Mouse (Mus musculus) limb, embryonic 10.5 days (tissue): Measurements from ENCODE around the gene Mrgpre. TPM values are rescaled to one million over a fixed set of nuclear protein-coding genes. Genes with fewer than 3 reads are reported as not detected.

Experiments used
- DNase-seq: peaks from one replicate; pipeline ENCODE4 v3.0.0-alpha.2; 2017; ENCODE audit warnings: low spot score
- H3K27ac ChIP-seq: fragments of 300-500 bp; sonication (generic); 2 replicates; pipeline ENCODE4 v1.5.1; 2016; ENCODE audit warnings: mild to moderate bottlenecking
- H3K27me3 ChIP-seq: fragments of 300-500 bp; sonication (generic); 2 replicates; pipeline ENCODE4 v1.6.1; 2016; ENCODE audit warnings: low read depth, mild to moderate bottlenecking; ENCODE audit not compliant: poor library complexity, severe bottlenecking
- H3K36me3 ChIP-seq: fragments of 300-500 bp; sonication (generic); 2 replicates; pipeline ENCODE4 v1.6.1; 2016; ENCODE audit warnings: mild to moderate bottlenecking, moderate library complexity
- H3K4me1 ChIP-seq: fragments of 300-500 bp; sonication (generic); 2 replicates; pipeline ENCODE4 v1.6.1; 2016
- H3K4me3 ChIP-seq: fragments of 300-500 bp; sonication (generic); 2 replicates; pipeline ENCODE4 v1.5.1; 2016; ENCODE audit warnings: mild to moderate bottlenecking, moderate library complexity
- H3K9me3 ChIP-seq: fragments of 300-500 bp; sonication (generic); replicated peaks from 2 replicates; pipeline ENCODE4 v1.6.1; 2016; ENCODE audit warnings: mild to moderate bottlenecking
- WGBS: fragments of 180-500 bp; shearing (Covaris S2); methylation state at CpG from one replicate; pipeline ENCODE4 v1.1.7; 2016; 5-methylcytosine and 5-hydroxymethylcytosine counted together
- polyA plus RNA-seq: library from polyadenylated mRNA; unstranded; fragments of >200 nt; fragmentation: Nextera tagmentation; extraction: Ambion mirVana; gene quantifications from 2 replicates; pipeline ENCODE4 v1.2.1, GENCODE M21; 2016

Mrgpre gene
- polyA plus RNA-seq, 1 experiment from 2014 or later = 1.9 TPM

DNA sequence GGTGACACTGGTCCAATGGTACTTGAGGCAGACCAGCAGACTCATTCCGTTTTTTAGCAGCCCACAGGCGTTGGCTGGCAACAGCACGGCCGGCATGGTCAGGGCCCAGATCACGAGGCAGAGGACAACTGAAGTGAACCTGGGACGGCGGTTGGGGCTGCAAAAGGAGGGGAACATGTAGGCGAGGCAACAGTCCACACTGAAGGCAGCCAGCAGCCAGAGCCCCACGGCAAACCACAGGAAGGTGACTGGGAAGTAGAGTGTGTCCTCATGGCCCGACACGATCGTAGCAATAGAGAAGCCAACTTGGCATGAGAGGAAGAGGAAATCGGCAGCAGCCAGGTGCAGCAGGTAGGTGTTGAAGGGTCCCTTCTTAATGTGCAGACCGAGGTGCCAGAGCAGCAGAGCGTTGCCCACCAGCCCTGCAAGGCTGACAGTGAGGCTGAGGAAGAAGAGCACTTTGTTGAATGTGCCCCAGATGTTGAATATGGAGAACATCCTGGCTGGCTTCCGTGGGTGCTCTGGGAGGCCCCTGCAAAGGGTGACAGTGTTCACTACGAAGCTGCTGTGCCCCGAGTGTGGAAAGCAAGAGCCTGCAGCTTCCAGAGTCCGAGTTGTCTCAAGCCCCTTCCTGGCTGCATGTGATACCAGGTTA is 19.3 kb downstream of the Mrgpre start:
- Histone ChIP-seq H3K27me3 (peaks cover 35% of the 10 kb centered on the region), H3K9me3 (no peaks in the 10 kb centered on the region), H3K36me3 (no peaks in the 10 kb centered on the region), H3K4me1 (no peaks in the 10 kb centered on the region), H3K27ac (no peak overlapping the region), H3K4me3 (no peak overlapping the region)
- WGBS = 80% methylated on average over 19 of the region's 19 CpGs
- DNase-seq = no peak

- Histone ChIP-seq H3K36me3 (no peaks in the 10 kb centered on the region), H3K27me3 (peaks cover 37% of the 10 kb centered on the region), H3K27ac (no peak overlapping the region), H3K9me3 (no peaks in the 10 kb centered on the region), H3K4me1 (no peaks in the 10 kb centered on the region), H3K4me3 (no peak overlapping the region)
- no peak for DNase-seq
- WGBS = 25% methylated on average over 3 of the region's 3 CpGs
Measured at GRCm38 (mm10) chr7:143763794-143764193, 20.5 kb downstream of the Mrgpre start.

GRCm38 (mm10) chr7:143758956-143759355 is 25.3 kb downstream of the Mrgpre start:
- WGBS = 65% methylated on average over 3 of the region's 3 CpGs
- H3K4me1 ChIP-seq = peaks cover 16% of the 10 kb centered on the region
- H3K9me3 ChIP-seq = no peaks in the 10 kb centered on the region
- no peak for DNase-seq
- H3K27ac ChIP-seq = no peak overlapping the region
- H3K27me3 ChIP-seq = peaks cover 50% of the 10 kb centered on the region
- H3K36me3 ChIP-seq = no peaks in the 10 kb centered on the region
- H3K4me3 ChIP-seq = no peak overlapping the region

GRCm38 (mm10) chr7:143757696-143758095 is 26.6 kb downstream of the Mrgpre start:
- Histone ChIP-seq H3K9me3 (no peaks in the 10 kb centered on the region), H3K4me3 (no peak overlapping the region), H3K4me1 (peaks cover 16% of the 10 kb centered on the region), H3K36me3 (no peaks in the 10 kb centered on the region), H3K27me3 (peaks cover 53% of the 10 kb centered on the region), H3K27ac (no peak overlapping the region)
- DNase-seq = no peak
- 77% methylated on average over 3 of the region's 3 CpGs for WGBS

DNA sequence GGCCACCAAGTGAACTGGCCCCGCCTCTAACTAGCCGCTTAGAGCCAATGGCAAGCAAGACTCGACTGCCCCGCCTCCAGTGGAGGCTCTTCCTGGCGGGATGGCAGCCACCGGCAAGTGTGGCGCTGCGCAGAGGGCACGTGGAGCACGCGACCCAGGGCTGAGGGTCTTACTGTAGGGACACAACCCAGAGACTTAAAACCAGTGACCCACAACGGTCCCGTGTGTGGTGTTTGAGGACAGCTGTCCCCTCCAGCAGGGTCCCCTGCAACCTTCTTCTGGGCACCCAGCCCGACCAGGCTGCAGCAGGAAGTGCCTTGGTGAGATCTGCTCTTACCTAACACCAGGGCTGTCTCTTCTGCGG is 27.3 kb downstream of the Mrgpre start:
- Histone ChIP-seq H3K4me1 (peaks cover 16% of the 10 kb centered on the region), H3K9me3 (no peaks in the 10 kb centered on the region), H3K27ac (peak overlapping the region; percentile 50), H3K4me3 (peak overlapping the region; percentile 49), H3K27me3 (peaks cover 55% of the 10 kb centered on the region), H3K36me3 (no peaks in the 10 kb centered on the region)
- WGBS = under 1% methylated on average over 15 of the region's 15 CpGs
- DNase-seq = peak; percentile 79

DNA sequence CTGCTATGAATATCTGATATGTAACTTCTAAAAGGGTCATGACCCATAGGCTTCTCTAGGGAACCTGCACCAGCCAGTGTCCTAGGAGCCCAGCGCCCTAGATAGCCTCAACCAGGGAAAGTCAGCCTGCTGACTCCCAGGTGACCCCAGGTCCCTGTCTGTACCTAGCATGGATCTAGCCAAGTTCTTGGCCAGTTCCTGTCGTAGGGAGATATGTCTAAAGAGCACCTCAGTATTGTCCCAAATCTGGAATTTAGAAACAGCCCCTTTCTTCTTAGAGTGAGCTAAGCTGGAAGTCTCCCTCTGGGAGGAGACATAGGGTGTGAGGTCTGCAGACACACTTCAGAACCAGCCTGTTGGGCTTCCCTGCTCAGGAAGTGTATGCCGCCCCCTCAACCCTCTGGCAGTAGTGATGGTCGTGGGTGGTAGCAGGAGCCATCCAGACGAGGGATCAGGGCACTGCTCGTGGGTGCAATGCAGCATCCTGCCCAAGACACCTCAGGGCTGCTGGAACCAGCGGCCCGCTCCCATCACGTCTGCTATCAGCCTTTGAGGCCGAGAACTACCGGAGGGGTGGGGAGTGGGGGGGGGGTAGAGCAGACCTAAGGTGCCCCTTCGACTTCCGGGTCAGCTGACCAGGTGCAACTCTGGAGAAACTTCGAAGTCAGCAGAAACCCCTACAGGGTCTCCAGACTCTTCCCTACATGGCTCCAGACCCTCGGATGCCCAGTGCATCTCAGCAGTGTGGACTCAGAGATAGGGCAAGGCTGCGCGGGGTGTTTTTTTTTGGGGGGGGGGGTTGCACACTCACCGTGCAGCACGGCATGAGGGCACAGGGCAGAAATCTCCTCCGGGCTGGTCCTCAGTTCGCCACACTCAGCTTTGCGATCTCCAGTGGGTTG is 27.9 kb downstream of the Mrgpre start, which contains the start of gene Osbpl5:
TSS of gene Osbpl5 (minus strand) at position 861 of the 902 bp plus-strand sequence.
- DNase-seq = no peak
- H3K4me3 ChIP-seq = peak within 1 kb of the TSS; percentile 49
- H3K27me3 ChIP-seq = peaks cover 60% of the 10 kb centered on the region
- H3K36me3 ChIP-seq = no peaks in the 10 kb centered on the region
- peak within 1 kb of the TSS; percentile 50 for H3K27ac ChIP-seq
- peaks cover 16% of the 10 kb centered on the region for H3K4me1 ChIP-seq
- H3K9me3 ChIP-seq = no peaks in the 10 kb centered on the region
- 28% methylated on average over 22 of the region's 22 CpGs for whole genome bisulfite sequencing

GRCm38 (mm10) chr7:143755357-143756124 is 28.8 kb downstream of the Mrgpre start:
- Histone ChIP-seq H3K27ac (no peak overlapping the region), H3K4me1 (peaks cover 16% of the 10 kb centered on the region), H3K27me3 (peaks cover 60% of the 10 kb centered on the region), H3K4me3 (no peak overlapping the region), H3K9me3 (no peaks in the 10 kb centered on the region), H3K36me3 (no peaks in the 10 kb centered on the region)
- WGBS = 73% methylated on average over 9 of the region's 9 CpGs
- DNase-seq = no peak

DNA sequence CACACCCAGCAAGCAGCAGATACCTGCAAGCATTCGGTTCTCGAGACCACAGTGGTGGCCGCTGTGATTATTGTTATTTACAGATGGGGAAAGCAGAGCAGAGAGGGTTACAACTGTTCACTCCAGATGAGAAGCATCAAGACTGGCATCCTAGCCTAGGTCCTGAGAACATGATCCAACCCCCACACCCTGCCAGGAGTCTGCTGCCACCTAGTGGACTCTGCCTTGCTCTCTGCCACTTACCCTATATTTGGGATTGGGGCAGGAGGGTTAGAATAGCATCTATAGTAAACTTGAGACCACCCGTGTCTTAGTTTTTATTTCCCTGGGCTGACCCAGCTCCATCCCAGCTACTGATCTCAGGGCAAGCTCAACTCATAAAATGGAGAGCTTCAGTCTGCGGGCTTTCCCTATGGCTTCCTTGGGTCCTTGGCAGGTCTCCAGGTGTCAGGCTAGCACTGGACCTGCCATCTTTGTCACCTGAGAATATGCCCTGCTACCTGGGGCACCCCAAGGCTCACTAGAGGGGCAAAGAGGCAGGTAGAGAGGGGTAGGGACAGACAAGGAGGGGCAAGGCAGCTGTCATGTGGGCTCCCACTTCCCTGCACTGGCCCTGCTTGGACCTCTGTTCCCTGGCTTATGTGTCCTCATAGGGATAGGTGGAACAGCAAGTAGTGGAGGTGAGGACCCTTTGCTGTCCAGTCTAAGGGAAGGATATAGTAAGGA is 30.1 kb downstream of the Mrgpre start:
- WGBS = 51% methylated on average over 5 of the region's 5 CpGs
- no peaks in the 10 kb centered on the region for H3K9me3 ChIP-seq
- peaks cover 16% of the 10 kb centered on the region for H3K4me1 ChIP-seq
- peaks cover 60% of the 10 kb centered on the region for H3K27me3 ChIP-seq
- DNase-seq = peak; percentile 73
- H3K4me3 ChIP-seq = no peak overlapping the region
- no peaks in the 10 kb centered on the region for H3K36me3 ChIP-seq
- H3K27ac ChIP-seq = no peak overlapping the region

- H3K4me1 ChIP-seq = peaks cover 28% of the 10 kb centered on the region
- H3K9me3 ChIP-seq = no peaks in the 10 kb centered on the region
- H3K27ac ChIP-seq = no peak overlapping the region
- DNase-seq = no peak
- H3K36me3 ChIP-seq = no peaks in the 10 kb centered on the region
- WGBS = 83% methylated on average over 3 of the region's 3 CpGs
- no peak overlapping the region for H3K4me3 ChIP-seq
- H3K27me3 ChIP-seq = peaks cover 47% of the 10 kb centered on the region
Measured at GRCm38 (mm10) chr7:143752606-143753005, 31.7 kb downstream of the Mrgpre start.

DNA sequence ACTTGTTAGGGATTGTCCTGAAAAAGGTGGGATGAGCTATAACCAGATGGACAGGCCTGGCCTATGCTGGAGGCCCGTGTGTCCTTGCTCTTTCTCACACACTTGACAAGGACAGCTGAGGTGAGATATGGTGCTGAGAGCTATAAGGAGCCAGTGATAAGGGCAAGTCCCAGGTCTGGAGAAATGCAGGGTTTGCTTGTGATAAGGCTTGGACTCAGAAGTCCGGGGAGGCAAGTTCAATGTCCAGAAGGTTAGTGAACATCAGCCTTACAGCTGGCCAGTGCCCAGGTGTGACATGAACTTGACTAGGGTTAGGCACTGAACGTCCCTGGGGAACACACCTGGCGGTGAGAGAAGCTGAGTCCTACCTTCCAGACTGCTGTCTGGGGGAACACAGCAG is 32.2 kb downstream of the Mrgpre start:
- Histone ChIP-seq H3K9me3 (no peaks in the 10 kb centered on the region), H3K27me3 (peaks cover 41% of the 10 kb centered on the region), H3K4me3 (no peak overlapping the region), H3K36me3 (no peaks in the 10 kb centered on the region), H3K27ac (no peak overlapping the region), H3K4me1 (peaks cover 23% of the 10 kb centered on the region)
- WGBS = 77% methylated on average over 4 of the region's 4 CpGs
- DNase-seq = no peak

DNA sequence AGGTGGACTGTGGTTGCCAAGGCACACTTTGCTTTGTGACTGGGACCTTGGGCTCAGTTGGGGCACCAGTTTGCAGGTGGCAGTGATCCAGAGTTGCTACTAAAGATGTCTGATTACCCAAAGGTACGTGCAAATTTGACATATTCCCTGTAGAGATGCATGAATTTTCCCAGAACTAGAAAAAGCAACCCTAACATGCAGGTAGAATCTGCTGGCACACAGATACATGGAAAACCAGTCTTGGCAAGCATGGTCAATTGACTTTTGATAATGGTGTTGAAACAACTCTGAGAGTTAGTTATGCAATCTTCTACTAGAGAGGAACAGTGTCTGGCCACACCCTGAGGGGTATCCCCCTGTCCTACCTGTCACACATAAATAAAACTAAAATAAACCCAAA is 32.9 kb downstream of the Mrgpre start:
- Histone ChIP-seq H3K27ac (no peak overlapping the region), H3K4me1 (peaks cover 17% of the 10 kb centered on the region), H3K4me3 (no peak overlapping the region), H3K36me3 (no peaks in the 10 kb centered on the region), H3K9me3 (no peaks in the 10 kb centered on the region), H3K27me3 (peaks cover 36% of the 10 kb centered on the region)
- WGBS = 76% methylated on average over 1 of the region's 1 CpGs
- DNase-seq = no peak

DNA sequence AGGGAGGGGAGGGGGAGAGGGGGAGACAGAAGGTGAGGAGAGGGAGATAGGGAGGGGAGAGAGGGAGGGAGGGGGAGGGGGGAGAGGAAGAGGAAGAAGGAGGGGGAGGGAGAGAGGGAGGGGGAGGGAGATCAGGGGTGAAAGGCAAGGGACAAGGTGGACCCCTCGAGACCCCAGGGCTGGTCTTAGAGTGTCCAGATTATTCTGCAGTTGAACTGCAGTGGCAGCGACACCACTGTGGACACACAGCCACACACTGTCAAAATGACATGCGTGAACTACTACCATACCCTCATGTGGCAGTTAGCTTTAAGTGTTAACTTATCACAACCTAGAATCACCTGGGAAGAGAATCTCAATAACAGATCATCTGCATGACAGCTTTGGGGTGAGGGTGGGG is 35.3 kb downstream of the Mrgpre start:
- Histone ChIP-seq H3K4me1 (peaks cover 12% of the 10 kb centered on the region), H3K9me3 (no peaks in the 10 kb centered on the region), H3K4me3 (no peak overlapping the region), H3K27me3 (peaks cover 14% of the 10 kb centered on the region), H3K27ac (peak overlapping the region; percentile 76; the same call in 1 of the 2 replicates), H3K36me3 (no peaks in the 10 kb centered on the region)
- no peak for DNase-seq
- WGBS = 73% methylated on average over 3 of the region's 3 CpGs
